Mouse (Mus musculus): Measurements from ENCODE around the gene Dapk1. TPM values are rescaled to one million over a fixed set of nuclear protein-coding genes. Genes with fewer than 3 reads are reported as not detected.
A peak's percentile ranks its signal among the peaks of the same experiment; 100 is the strongest.

The Dapk1 gene
- polyA plus RNA-seq, 1 experiment = 37.8 TPM

- TF ChIP-seq CTCF (IDR thresholded peaks at IDR 0.05; ENCODE audit: low read depth, low read length) (no peak), POLR2A (IDR thresholded peaks at IDR 0.05; ENCODE audit: insufficient read depth, low read length) (no peak), EP300 (IDR thresholded peaks at IDR 0.05; ENCODE audit: insufficient read depth, low read depth, low read length) (no peak)
- H3K27me3 ChIP-seq (ENCODE audit: control insufficient read depth, insufficient read depth, low read length, poor library complexity, severe bottlenecking) = no peaks in the 10 kb centered on the region
- peaks cover 6% of the 10 kb centered on the region for H3K4me1 ChIP-seq (ENCODE audit: control insufficient read depth, insufficient read depth, low read length)
- H3K4me3 ChIP-seq (ENCODE audit: low read depth, low read length) = no peak overlapping the region
- H3K9ac ChIP-seq (ENCODE audit: low read depth, poor library complexity, severe bottlenecking) = no peak overlapping the region
- no peaks in the 10 kb centered on the region for H3K9me3 ChIP-seq (replicated peaks; ENCODE audit: control insufficient read depth, insufficient read depth, low read length, poor library complexity, severe bottlenecking)
- H3K36me3 ChIP-seq (ENCODE audit: control insufficient read depth, insufficient read depth, low read length, poor library complexity, severe bottlenecking) = no peaks in the 10 kb centered on the region
- H3K27ac ChIP-seq (ENCODE audit: insufficient read depth, low read length) = no peak overlapping the region
These were observed 16.5 kb downstream of the Dapk1 start for GRCm38 (mm10) chr13:60618287-60618686.

- Histone ChIP-seq H3K27ac (ENCODE audit: insufficient read depth, low read length) (no peak overlapping the region), H3K9me3 (replicated peaks; ENCODE audit: control insufficient read depth, insufficient read depth, low read length, poor library complexity, severe bottlenecking) (no peaks in the 10 kb centered on the region), H3K27me3 (ENCODE audit: control insufficient read depth, insufficient read depth, low read length, poor library complexity, severe bottlenecking) (no peaks in the 10 kb centered on the region), H3K9ac (ENCODE audit: low read depth, poor library complexity, severe bottlenecking) (no peak overlapping the region), H3K36me3 (ENCODE audit: control insufficient read depth, insufficient read depth, low read length, poor library complexity, severe bottlenecking) (no peaks in the 10 kb centered on the region), H3K4me3 (ENCODE audit: low read depth, low read length) (no peak overlapping the region), H3K4me1 (ENCODE audit: control insufficient read depth, insufficient read depth, low read length) (peaks cover 5% of the 10 kb centered on the region)
- TF ChIP-seq EP300 (IDR thresholded peaks at IDR 0.05; ENCODE audit: insufficient read depth, low read depth, low read length) (no peak), CTCF (IDR thresholded peaks at IDR 0.05; ENCODE audit: low read depth, low read length) (no peak), POLR2A (IDR thresholded peaks at IDR 0.05; ENCODE audit: insufficient read depth, low read length) (no peak)
These were observed 18.0 kb downstream of the Dapk1 start for GRCm38 (mm10) chr13:60619723-60620122.

- TF ChIP-seq EP300 (IDR thresholded peaks at IDR 0.05; ENCODE audit: insufficient read depth, low read depth, low read length) = no peak
- no peak for TF ChIP-seq POLR2A (IDR thresholded peaks at IDR 0.05; ENCODE audit: insufficient read depth, low read length)
- no peak for TF ChIP-seq CTCF (IDR thresholded peaks at IDR 0.05; ENCODE audit: low read depth, low read length)
- H3K4me1 ChIP-seq (ENCODE audit: control insufficient read depth, insufficient read depth, low read length) = peaks cover 5% of the 10 kb centered on the region
These were observed 19.7 kb downstream of the Dapk1 start for GRCm38 (mm10) chr13:60621411-60621965.

GRCm38 (mm10) chr13:60625581-60625980 lies 23.8 kb downstream of the Dapk1 start:
- Histone ChIP-seq H3K4me1 (ENCODE audit: control insufficient read depth, insufficient read depth, low read length) (peaks cover 7% of the 10 kb centered on the region), H3K36me3 (ENCODE audit: control insufficient read depth, insufficient read depth, low read length, poor library complexity, severe bottlenecking) (no peaks in the 10 kb centered on the region), H3K27ac (ENCODE audit: insufficient read depth, low read length) (no peak overlapping the region), H3K27me3 (ENCODE audit: control insufficient read depth, insufficient read depth, low read length, poor library complexity, severe bottlenecking) (no peaks in the 10 kb centered on the region), H3K9me3 (replicated peaks; ENCODE audit: control insufficient read depth, insufficient read depth, low read length, poor library complexity, severe bottlenecking) (no peaks in the 10 kb centered on the region), H3K4me3 (ENCODE audit: low read depth, low read length) (no peak overlapping the region), H3K9ac (ENCODE audit: low read depth, poor library complexity, severe bottlenecking) (no peak overlapping the region)
- no peak for TF ChIP-seq POLR2A (IDR thresholded peaks at IDR 0.05; ENCODE audit: insufficient read depth, low read length)
- no peak for TF ChIP-seq CTCF (IDR thresholded peaks at IDR 0.05; ENCODE audit: low read depth, low read length)
- TF ChIP-seq EP300 (IDR thresholded peaks at IDR 0.05; ENCODE audit: insufficient read depth, low read depth, low read length) = no peak

More at GRCm38 (mm10) chr13:60621411-60621965, 19.7 kb downstream of the Dapk1 start:
- Histone ChIP-seq H3K27ac (ENCODE audit: insufficient read depth, low read length) (no peak overlapping the region), H3K27me3 (ENCODE audit: control insufficient read depth, insufficient read depth, low read length, poor library complexity, severe bottlenecking) (no peaks in the 10 kb centered on the region), H3K4me3 (ENCODE audit: low read depth, low read length) (no peak overlapping the region), H3K36me3 (ENCODE audit: control insufficient read depth, insufficient read depth, low read length, poor library complexity, severe bottlenecking) (no peaks in the 10 kb centered on the region), H3K9ac (ENCODE audit: low read depth, poor library complexity, severe bottlenecking) (no peak overlapping the region), H3K9me3 (replicated peaks; ENCODE audit: control insufficient read depth, insufficient read depth, low read length, poor library complexity, severe bottlenecking) (no peaks in the 10 kb centered on the region)

- H3K36me3 ChIP-seq (ENCODE audit: control insufficient read depth, insufficient read depth, low read length, poor library complexity, severe bottlenecking) = no peaks in the 10 kb centered on the region
- no peak overlapping the region for H3K9ac ChIP-seq (ENCODE audit: low read depth, poor library complexity, severe bottlenecking)
- TF ChIP-seq EP300 (IDR thresholded peaks at IDR 0.05; ENCODE audit: insufficient read depth, low read depth, low read length) (peak; percentile 82), POLR2A (IDR thresholded peaks at IDR 0.05; ENCODE audit: insufficient read depth, low read length) (no peak)
- H3K27ac ChIP-seq (ENCODE audit: insufficient read depth, low read length) = peak overlapping the region; percentile 6
- H3K27me3 ChIP-seq (ENCODE audit: control insufficient read depth, insufficient read depth, low read length, poor library complexity, severe bottlenecking) = no peaks in the 10 kb centered on the region
- peaks cover 7% of the 10 kb centered on the region for H3K4me1 ChIP-seq (ENCODE audit: control insufficient read depth, insufficient read depth, low read length)
- peak overlapping the region; percentile 10 for H3K4me3 ChIP-seq (ENCODE audit: low read depth, low read length)
- no peaks in the 10 kb centered on the region for H3K9me3 ChIP-seq (replicated peaks; ENCODE audit: control insufficient read depth, insufficient read depth, low read length, poor library complexity, severe bottlenecking)
These were observed 26.3 kb downstream of the Dapk1 start for GRCm38 (mm10) chr13:60627843-60628656.

- H3K4me1 ChIP-seq (ENCODE audit: control insufficient read depth, insufficient read depth, low read length) = peaks cover 7% of the 10 kb centered on the region
- H3K9ac ChIP-seq (ENCODE audit: low read depth, poor library complexity, severe bottlenecking) = no peak overlapping the region
- H3K9me3 ChIP-seq (replicated peaks; ENCODE audit: control insufficient read depth, insufficient read depth, low read length, poor library complexity, severe bottlenecking) = no peaks in the 10 kb centered on the region
- peak overlapping the region; percentile 6; the same call in 1 of the 2 replicates for H3K27ac ChIP-seq (ENCODE audit: insufficient read depth, low read length)
- no peaks in the 10 kb centered on the region for H3K27me3 ChIP-seq (ENCODE audit: control insufficient read depth, insufficient read depth, low read length, poor library complexity, severe bottlenecking)
- H3K36me3 ChIP-seq (ENCODE audit: control insufficient read depth, insufficient read depth, low read length, poor library complexity, severe bottlenecking) = no peaks in the 10 kb centered on the region
- TF ChIP-seq CTCF (IDR thresholded peaks at IDR 0.05; ENCODE audit: low read depth, low read length) (no peak), EP300 (IDR thresholded peaks at IDR 0.05; ENCODE audit: insufficient read depth, low read depth, low read length) (no peak), POLR2A (IDR thresholded peaks at IDR 0.05; ENCODE audit: insufficient read depth, low read length) (no peak)
- H3K4me3 ChIP-seq (ENCODE audit: low read depth, low read length) = peak overlapping the region; percentile 10; the same call in 1 of the 2 replicates
These were observed 26.9 kb downstream of the Dapk1 start for GRCm38 (mm10) chr13:60628657-60628950.

All from ES-Bruce4 (cell line).